Mouse (Mus musculus) midbrain, postnatal 0 days (tissue): ENCODE data around the gene Hbb-bh1. TPM values are rescaled to one million over a fixed set of nuclear protein-coding genes. Genes with fewer than 3 reads are reported as not detected.

ENCODE experiments used
- ATAC-seq: fragments of 200-750 bp; cut with Nextera tagmentation; 2 replicates; pipeline ENCODE4 v1.8.0; 2017; ENCODE audit warnings: moderate number of reproducible peaks, mild to moderate bottlenecking, moderate TSS enrichment, moderate library complexity; ENCODE audit not compliant: low FRiP score
- DNase-seq: peaks from one replicate; pipeline ENCODE4 v3.0.0-alpha.2; 2015; ENCODE audit warnings: low spot score
- H3K27ac ChIP-seq: fragments of 300-500 bp; sonication (generic); 2 replicates; pipeline ENCODE4 v1.5.1; 2014; ENCODE audit warnings: low read depth, mild to moderate bottlenecking, low read length, mixed read lengths
- H3K27me3 ChIP-seq: fragments of 300-500 bp; sonication (generic); 2 replicates; pipeline ENCODE4 v1.6.1; 2014; ENCODE audit warnings: low read length, control low read depth, mixed read lengths; ENCODE audit not compliant: insufficient read depth
- H3K36me3 ChIP-seq: fragments of 300-500 bp; sonication (generic); 2 replicates; pipeline ENCODE4 v1.6.1; 2014; ENCODE audit warnings: low read length, control low read depth, mixed read lengths; ENCODE audit not compliant: insufficient read depth
- H3K4me1 ChIP-seq: fragments of 300-500 bp; sonication (generic); 2 replicates; pipeline ENCODE4 v1.6.1; 2014; ENCODE audit warnings: mild to moderate bottlenecking, control low read depth, antibody characterized with exemption, low read length, mixed read lengths; ENCODE audit not compliant: insufficient read depth
- H3K4me2 ChIP-seq: fragments of 300-500 bp; sonication (generic); 2 replicates; pipeline ENCODE4 v1.6.1; 2014; ENCODE audit warnings: low read depth, mild to moderate bottlenecking, low read length, mixed read lengths; ENCODE audit not compliant: poor library complexity, severe bottlenecking
- H3K4me3 ChIP-seq: fragments of 300-500 bp; sonication (generic); 2 replicates; pipeline ENCODE4 v1.5.1; 2014; ENCODE audit warnings: low read depth, mild to moderate bottlenecking, low read length, moderate library complexity
- H3K9ac ChIP-seq: fragments of 300-500 bp; sonication (generic); replicated peaks from 2 replicates; pipeline ENCODE4 v1.6.1; 2014; ENCODE audit warnings: mild to moderate bottlenecking, low read length, moderate library complexity, mixed read lengths; ENCODE audit not compliant: poor library complexity, severe bottlenecking
- H3K9me3 ChIP-seq: fragments of 300-500 bp; sonication (generic); 2 replicates; pipeline ENCODE4 v1.6.1; 2016; ENCODE audit warnings: low read length, control low read depth
- CTCF ChIP-seq: IDR thresholded peaks from 2 replicates; pipeline ENCODE4 v1.5.1; 2016; ENCODE audit warnings: antibody characterized with exemption, mild to moderate bottlenecking
- WGBS: fragments of 180-500 bp; shearing (Covaris S2); extraction: QIAGEN DNeasy Blood & Tissue Kit; methylation state at CpG from one replicate; pipeline ENCODE4 v1.1.7; 2014; 5-methylcytosine and 5-hydroxymethylcytosine counted together
- polyA plus RNA-seq: library from polyadenylated mRNA; unstranded; fragments of >200 nt; fragmentation: Nextera tagmentation; extraction: Ambion mirVana; gene quantifications from 2 replicates; pipeline ENCODE4 v1.2.1, GENCODE M21; 2015
- total RNA-seq: library from RNA; depleted of rRNA; stranded (reverse); fragments of >200 nt; gene quantifications from 2 replicates; pipeline ENCODE4 v1.2.3, GENCODE M21; 2014

Gene Hbb-bh1
- total and polyA plus RNA-seq, 2 experiments from 2014 or later, result not detected

DNA sequence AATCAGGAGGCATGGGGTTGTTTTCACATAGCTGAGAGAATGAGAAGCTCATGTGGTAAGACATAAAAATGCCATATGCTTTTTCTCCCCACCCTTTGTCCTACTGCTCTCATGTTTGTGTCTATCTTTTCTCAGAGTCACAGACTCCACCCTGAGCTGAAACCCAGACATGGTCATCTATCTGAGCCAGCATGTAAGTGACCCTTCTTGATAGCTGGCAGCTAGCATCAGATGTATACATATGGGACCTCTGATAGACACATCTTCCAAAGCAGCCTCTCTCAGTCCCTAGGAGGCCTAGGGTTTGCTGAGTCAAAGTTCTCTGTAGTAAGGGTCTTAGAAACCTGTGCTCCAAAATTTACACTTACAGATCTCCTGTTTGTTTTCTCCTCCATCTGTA is 22.8 kb upstream of the Hbb-bh1 start:
- TF ChIP-seq CTCF, result no peak
- ATAC-seq (no peak), DNase-seq (no peak)
- Histone ChIP-seq H3K36me3 (no peaks in the 10 kb centered on the region), H3K4me3 (no peak overlapping the region), H3K9ac (no peak overlapping the region), H3K4me1 (no peaks in the 10 kb centered on the region), H3K27ac (no peak overlapping the region), H3K9me3 (no peaks in the 10 kb centered on the region), H3K27me3 (no peaks in the 10 kb centered on the region), H3K4me2 (no peak overlapping the region)

DNA sequence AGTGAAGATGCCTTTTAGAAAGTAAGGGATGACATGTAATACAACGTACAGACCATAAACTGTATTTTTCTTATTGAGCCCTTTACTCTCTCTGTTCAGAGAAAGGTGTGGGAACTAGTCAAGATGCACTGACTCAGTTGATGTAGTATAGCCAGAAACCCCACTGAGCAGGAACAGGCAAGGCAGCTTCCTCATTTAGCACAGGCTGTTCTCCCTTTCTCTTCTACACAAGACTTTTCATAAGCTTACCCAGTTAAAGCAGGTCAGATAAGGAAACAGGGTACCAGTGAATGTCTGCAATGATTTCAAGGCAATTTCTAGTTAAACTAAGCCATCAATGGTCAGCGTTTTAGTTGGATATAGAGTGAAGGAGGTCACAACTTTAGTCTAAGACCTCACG is 18.6 kb upstream of the Hbb-bh1 start:
- no peak for DNase-seq
- Histone ChIP-seq H3K4me2 (no peak overlapping the region), H3K9ac (no peak overlapping the region), H3K9me3 (no peaks in the 10 kb centered on the region), H3K4me3 (no peak overlapping the region), H3K4me1 (no peaks in the 10 kb centered on the region), H3K27ac (no peak overlapping the region), H3K27me3 (no peaks in the 10 kb centered on the region), H3K36me3 (no peaks in the 10 kb centered on the region)
- no peak for ATAC-seq
- WGBS, result 82% methylated on average over 3 of the region's 3 CpGs
- no peak for TF ChIP-seq CTCF

- H3K4me1 ChIP-seq, result no peaks in the 10 kb centered on the region
- H3K36me3 ChIP-seq, result no peaks in the 10 kb centered on the region
- no peak overlapping the region for H3K4me3 ChIP-seq
- ATAC-seq, result no peak; the same call in 1 of the 2 replicates
- H3K27ac ChIP-seq, result no peak overlapping the region
- H3K4me2 ChIP-seq, result no peak overlapping the region
- H3K9me3 ChIP-seq, result no peaks in the 10 kb centered on the region
- TF ChIP-seq CTCF, result no peak
- WGBS, result 69% methylated on average over 1 of the region's 1 CpGs
- no peak overlapping the region for H3K9ac ChIP-seq
- no peak for DNase-seq
- no peaks in the 10 kb centered on the region for H3K27me3 ChIP-seq
These were observed 17.9 kb upstream of the Hbb-bh1 start for GRCm38 (mm10) chr7:103860855-103861254.

- H3K4me2 ChIP-seq, result no peak overlapping the region
- H3K9ac ChIP-seq, result no peak overlapping the region
- ATAC-seq (no peak), DNase-seq (no peak)
- 68% methylated on average over 2 of the region's 2 CpGs for WGBS
- no peaks in the 10 kb centered on the region for H3K36me3 ChIP-seq
- H3K4me1 ChIP-seq, result no peaks in the 10 kb centered on the region
- no peak overlapping the region for H3K4me3 ChIP-seq
- TF ChIP-seq CTCF, result no peak
- H3K27me3 ChIP-seq, result no peaks in the 10 kb centered on the region
- no peaks in the 10 kb centered on the region for H3K9me3 ChIP-seq
- H3K27ac ChIP-seq, result no peak overlapping the region
These were observed 16.1 kb upstream of the Hbb-bh1 start for GRCm38 (mm10) chr7:103859076-103859475.

DNA sequence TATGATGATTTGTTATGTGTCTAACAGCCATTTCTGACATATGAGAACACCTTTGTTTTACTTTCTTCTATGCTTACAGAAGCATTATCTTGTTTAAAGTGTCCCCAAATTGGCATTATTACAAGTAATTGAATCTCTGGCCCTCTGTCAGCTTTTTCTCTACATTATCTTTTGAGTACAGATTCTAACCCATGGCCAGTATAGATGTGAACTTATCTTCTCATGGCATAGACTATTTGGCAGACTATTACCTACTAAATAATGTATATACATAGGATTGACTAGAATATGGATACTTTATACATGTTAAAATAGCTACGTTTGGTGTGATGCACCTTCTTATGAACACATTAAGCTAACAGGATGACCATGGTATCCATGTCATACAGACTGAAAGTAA is 11.7 kb upstream of the Hbb-bh1 start:
- no peak overlapping the region for H3K27ac ChIP-seq
- H3K36me3 ChIP-seq, result no peaks in the 10 kb centered on the region
- H3K4me2 ChIP-seq, result no peak overlapping the region
- H3K9me3 ChIP-seq, result no peaks in the 10 kb centered on the region
- ATAC-seq (no peak), DNase-seq (no peak)
- no peak for TF ChIP-seq CTCF
- H3K4me1 ChIP-seq, result no peaks in the 10 kb centered on the region
- H3K4me3 ChIP-seq, result no peak overlapping the region
- WGBS, result 82% methylated on average over 1 of the region's 1 CpGs
- H3K27me3 ChIP-seq, result no peaks in the 10 kb centered on the region
- no peak overlapping the region for H3K9ac ChIP-seq

DNA sequence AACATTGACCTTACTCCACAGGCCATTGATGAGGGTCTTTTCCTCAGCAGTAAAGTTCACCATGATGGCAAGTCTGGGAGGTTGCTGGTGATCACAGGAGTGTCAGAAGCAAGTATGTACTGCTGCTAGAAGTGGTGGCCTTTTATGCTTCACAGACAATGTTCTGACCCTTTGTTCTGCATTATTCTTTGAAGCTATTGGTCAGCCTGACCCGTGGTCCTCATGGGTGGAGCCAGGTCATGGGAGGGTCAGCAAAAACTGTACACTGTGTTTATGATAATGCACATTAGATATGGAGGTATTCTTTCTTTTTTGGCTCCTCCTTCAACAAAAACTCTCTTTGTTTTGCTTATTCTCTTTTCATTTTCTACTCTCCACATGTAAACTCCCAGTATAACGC is 10.1 kb upstream of the Hbb-bh1 start, which contains the start of gene Hbb-y:
Hbb-y (minus strand) TSS at position 127 of the 400 bp plus-strand sequence.
- Histone ChIP-seq H3K27me3 (no peaks in the 10 kb centered on the region), H3K36me3 (no peaks in the 10 kb centered on the region), H3K9ac (no peak within 1 kb of the TSS), H3K4me3 (no peak within 1 kb of the TSS), H3K27ac (no peak within 1 kb of the TSS), H3K4me2 (no peak within 1 kb of the TSS), H3K4me1 (no peaks in the 10 kb centered on the region), H3K9me3 (no peaks in the 10 kb centered on the region)
- WGBS, result 72% methylated on average over 2 of the region's 2 CpGs
- no peak for TF ChIP-seq CTCF
- DNase-seq, result no peak
- no peak for ATAC-seq
